Mouse (Mus musculus) lung, postnatal 0 days (tissue): ENCODE results near the gene Pafah2.

Source experiments
- CTCF ChIP-seq: IDR thresholded peaks from 2 replicates; pipeline ENCODE4 v1.5.1; 2016; ENCODE audit warnings: antibody characterized with exemption, mild to moderate bottlenecking
- EP300 ChIP-seq: IDR thresholded peaks from 2 replicates; pipeline ENCODE4 v1.6.1; 2016; ENCODE audit warnings: antibody characterized with exemption, mild to moderate bottlenecking, control low read depth

DNA sequence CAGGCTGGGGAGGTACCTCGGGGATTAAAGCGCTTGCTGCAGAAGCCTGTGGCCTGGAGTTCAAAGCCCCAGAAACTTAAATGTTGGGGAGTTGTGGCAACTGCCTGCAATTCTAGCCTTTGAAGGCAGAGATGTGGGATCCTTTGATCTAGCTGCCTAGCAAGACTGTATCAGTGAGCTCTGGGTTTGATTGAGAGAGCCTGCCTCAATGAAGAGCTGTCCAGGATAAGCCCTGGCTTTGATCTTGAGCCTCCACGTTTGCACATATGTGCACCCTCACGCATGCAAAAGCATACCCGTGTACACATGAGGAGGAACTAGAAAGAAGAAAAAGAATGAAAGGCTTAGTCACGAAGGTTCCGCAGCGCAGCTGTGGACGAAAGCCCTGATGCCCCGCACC is 40.5 kb downstream of the Pafah2 start:
- TF ChIP-seq CTCF (no peak), EP300 (no peak)
